Mouse (Mus musculus) layer of hippocampus, postnatal 25 days (tissue): Measurements from ENCODE around the gene Exosc2. TPM values are rescaled to one million over a fixed set of nuclear protein-coding genes. Genes with fewer than 3 reads are reported as not detected.
"Not testable (repeated sequence)": the region's sequence is repeated elsewhere in the genome, so short reads cannot be mapped to it uniquely, and the experiment has no call there.

ENCODE experiments used
- DNase-seq, 2 experiments: peaks; one replicate each; pipeline ENCODE4 v3.0.0; 2022; ENCODE audit warnings: mixed read lengths in 2 of 2, low spot score in 1 of 2; ENCODE audit errors: extremely low spot score in 1 of 2
- total RNA-seq, 2 experiments: library from RNA; stranded (reverse); gene quantifications; 2 replicates each; pipeline ENCODE4 v1.2.3; 2021

Gene Exosc2
- total RNA-seq, 2 experiments from 2014 or later = 20.3 to 20.6 TPM

DNA sequence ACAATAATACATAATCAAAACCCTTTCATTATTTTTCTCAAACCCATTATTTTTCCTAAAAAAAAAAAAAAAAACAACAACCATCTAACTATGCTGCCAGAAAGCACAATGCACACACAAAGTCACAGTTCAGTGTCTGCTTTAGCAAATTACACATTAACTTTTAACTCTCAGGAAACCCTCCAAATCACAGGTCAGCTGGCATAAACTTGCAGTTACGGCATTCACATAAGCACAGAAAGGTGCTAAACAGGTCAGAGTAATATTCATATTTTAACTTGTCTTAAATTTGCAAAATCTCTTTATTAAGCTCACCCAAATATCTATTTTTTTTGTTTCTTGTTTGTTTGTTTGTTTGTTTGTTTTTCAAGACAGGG is 6.7 kb upstream of the Exosc2 start:
- no peak for DNase-seq

DNA sequence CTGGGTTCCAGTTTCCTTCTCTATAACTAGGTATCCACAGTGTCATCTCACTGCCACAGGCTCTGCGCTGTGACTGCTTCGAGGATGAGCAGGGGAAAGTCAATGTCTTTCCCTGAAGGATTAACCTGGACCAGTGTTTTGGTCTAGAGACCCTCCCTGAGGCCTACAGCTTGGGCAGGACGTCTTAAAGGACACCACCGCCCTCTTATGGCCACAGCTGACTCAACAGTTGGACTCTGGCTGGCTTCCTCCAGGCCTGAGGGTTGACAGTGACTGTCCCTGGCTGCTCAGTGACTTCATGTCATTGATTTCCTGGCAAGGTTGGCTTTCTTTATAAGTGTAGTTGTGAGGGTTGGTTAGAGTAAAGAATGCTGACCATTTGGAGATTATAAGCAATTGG is 3.2 kb upstream of the Exosc2 start:
- no peak for DNase-seq

DNA sequence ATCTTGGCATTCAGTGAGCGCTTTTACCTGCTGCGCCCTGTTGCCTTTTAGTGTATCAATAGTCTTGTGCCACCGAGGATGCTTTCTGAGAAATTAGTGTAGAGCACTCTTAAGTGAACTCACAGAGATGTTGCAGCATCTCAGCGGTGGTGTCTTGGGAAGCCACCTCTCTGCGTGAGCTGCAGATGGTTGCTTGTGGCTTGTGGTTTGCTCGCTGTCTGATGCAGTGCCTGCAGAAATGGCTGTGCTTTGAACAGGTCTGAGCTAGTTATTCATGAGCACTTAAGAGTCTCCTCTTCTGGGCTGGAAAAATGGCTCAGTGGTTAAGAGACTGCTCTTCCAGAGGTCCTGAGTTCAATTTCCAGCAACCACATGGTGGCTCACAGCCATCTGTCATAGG is 8.1 kb downstream of the Exosc2 start:
- DNase-seq = no peak

DNA sequence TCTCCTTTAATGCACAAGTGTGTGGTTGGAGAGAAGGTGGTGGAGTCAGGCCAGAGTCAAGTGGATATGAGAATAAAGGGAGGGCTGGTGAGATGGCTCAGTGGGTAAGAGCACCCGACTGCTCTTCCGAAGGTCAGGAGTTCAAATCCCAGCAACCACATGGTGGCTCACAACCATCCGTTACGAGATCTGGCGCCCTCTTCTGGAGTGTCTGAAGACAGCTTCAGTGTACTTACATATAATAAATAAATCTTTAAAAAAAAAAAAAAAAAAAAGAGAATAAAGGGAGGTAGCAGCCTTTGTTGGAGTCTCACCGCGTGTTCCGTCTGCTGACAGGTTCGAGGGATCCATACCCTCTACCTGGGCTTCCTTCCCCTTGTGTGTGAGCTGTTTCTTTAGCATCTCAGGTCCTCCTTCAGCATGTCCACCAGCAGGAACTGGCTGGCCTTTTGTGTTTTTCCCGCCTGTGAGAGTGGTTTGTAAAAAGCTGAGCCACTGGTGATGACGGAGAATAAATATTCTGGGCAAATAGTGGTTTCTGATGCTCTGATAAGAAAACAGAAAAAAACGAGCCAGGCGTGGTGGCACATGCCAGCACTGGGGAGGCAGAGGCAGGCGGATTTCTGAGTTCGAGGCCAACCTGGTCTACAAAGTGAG is 10.7 kb downstream of the Exosc2 start:
- not testable (repeated sequence) for DNase-seq

DNA sequence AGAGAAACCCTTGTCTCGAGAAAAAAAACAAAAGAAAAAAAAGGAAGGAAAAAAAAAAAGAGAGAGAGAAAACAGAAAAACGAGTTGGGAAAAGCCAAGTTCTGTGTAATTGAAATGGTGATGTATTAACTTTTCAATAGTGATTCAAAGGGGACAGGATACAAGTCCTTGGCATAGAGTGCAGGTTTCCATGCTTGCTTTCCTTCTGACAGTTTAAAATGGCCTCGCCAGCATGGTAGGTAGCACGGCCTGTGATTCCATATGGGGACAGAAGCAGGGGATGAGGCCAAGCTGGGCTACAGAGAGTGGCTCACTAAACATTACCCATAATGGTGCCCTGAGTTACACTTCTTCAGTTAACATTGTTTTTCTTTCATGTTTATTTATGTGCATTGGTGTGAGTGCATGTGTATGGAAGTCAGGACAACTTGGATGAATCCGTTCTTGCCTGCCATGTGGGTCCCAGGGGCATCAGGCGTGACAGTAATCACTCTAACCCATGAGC is 11.3 kb downstream of the Exosc2 start:
- DNase-seq = no peak

DNA sequence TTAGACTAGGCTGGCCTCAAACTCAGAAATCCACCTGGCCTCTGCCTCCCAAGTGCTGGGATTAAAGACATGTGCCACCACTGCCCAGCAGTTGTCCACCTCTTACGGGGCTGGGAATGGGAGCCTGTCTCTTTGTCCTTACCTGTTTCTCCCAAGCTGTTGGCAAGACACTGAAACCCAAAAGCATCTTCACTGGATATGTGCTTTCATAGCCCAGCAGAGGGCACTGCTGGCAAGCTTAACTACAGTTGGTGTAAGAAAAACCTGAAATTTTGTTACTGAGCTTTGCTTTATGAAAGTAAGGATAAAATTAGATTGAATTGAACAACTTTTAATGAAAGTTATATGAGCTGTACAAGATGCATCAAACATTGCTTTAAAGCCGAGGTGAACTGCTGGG is 13.2 kb downstream of the Exosc2 start:
- DNase-seq = peak; percentile 41 to 64

DNA sequence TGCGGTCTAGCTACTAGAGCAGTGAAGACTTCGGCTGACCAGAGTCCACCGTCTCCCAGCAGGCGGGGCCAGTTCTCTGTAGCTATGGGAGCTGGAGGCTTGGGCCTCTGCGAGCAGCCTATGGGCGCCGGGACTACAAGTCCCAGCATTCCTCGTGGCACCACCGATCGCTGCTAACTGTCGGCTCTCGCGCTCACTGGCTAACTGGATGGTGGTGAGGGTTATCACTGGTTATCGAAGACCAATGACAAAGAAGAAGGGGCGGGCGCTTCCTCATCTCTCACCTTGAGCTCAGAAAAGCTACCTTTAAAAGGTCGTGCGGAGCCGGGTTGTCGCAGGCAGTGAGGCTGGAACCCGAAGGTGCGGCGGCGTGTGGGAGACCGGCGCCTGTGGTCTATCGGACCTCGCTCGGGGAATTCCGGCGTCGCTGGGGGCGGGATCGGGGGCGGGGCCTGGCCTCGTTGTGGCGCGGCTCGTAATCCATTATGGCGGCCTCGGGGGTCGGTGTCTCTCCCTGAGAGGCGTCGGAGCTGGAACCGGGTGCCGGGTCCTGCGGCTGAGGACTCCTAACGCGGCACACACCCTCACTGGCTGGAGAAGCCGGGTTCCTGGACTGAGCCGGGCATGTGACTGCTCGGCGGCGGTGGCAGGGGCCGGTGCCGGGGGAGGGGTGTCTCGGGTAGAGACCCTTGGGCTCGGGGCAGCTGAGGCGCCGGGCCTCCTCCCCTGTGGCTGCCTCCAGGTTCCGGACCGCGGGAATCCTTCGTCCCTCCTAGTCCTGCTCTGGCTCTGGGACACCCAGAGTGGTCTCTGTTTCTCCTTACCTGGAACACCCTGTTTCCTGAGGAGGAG is 17.8 kb downstream of the Exosc2 start, which contains the start of gene Abl1:
TSS of gene Abl1 (plus strand) at position 303 of the 852 bp plus-strand sequence.
- peak; percentile 75 to 85 for DNase-seq

DNA sequence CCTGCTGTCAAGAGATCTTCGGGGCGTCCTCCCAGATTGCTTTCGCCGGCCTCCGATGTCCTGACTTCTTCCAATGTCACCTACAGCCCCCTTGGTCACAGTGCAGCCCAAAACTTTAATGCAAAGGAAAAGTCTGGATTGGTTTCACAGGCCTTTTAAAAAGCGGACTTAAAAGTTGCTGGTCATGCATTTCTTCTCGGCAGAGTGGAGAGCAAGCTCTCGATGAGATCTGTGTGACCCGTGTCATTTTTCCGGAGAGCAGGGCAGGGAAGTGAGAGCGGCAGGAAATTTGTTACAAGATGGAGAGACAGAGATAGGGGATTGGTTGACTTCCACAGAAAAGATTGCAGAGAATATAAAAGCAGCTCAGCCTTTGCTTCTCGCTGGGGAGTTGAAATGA is 18.5 kb downstream of the Exosc2 start:
- DNase-seq = no peak

DNA sequence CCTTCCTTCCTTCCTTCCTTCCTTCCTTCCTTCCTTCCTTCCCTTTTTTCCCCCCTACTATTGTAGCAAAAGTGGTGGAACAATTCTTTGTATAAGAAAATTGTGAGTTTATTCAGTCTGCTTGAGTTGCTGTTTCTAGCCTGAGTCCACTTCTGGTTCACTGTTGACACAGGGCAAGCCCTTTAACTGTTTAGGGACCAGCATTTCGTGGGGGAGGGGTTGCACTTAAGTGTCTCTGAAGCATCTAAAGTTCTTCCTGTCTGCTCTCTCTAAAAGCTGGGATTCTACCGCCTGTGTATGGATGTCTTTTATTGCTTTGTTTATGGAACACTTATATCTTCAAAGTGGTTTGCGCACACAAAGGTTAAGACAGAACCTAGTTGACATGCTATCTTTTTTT is 19.5 kb downstream of the Exosc2 start:
- no peak for DNase-seq

DNA sequence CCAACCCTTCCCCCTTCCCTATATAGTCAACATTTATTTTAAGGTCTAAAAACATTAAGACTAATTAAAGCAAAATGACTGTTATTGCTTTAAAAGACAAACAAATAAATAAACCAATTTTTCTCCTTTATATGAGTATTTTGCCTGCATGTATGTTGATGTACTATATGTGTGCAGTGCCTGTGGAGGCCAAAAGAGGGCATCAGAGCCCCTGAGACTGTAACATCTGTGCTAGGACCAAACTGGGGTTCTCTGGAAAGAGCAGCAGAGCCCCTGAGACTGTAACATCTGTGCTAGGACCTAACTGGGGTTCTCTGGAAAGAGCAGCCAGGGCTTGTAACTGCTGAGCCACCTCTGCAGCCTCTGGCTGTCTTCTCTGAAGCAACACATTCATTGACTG is 27.7 kb downstream of the Exosc2 start:
- no peak for DNase-seq

DNA sequence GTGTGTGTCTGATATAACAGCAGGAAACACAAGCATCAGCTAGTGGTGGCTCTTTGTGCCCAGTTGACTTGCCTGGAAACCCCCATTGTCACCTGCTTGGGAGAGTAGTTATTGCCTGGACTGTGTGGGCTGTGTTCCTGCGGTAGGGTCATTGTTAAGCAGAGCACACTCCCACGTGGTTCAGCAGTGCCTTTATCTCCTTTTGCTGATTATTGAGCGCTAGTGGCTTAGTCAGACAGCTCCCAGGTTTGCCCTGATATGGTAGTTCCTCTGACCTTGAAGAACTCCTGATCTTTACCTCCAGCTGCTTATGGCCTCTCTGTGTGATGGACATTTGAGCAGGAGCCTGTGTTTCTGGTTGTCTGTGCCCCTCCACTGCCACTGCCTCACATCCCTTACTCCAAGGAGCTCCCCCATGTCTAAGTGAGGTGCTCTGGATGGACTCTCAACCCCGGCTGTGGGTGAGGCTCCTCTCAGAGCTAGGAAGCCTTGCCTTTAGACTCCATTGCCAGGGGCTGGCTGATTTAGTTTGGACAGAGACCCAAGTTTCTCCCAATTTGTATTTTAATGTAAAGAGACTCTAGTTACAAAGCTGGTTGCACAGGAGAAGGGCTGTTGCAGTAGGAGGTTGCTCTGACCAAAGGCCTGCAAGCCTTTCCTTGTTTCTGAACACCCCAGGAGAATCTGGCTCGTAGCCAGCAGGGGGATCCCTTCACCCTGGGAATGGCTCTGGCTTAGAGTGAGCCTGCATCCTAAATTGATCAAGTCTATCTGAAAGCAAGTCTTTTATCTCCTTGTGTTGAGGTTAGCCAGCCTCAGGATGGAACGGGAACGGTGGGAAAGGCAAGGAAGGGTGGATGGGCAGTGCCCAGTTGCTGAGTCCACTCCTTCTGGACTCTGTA is 30.3 kb downstream of the Exosc2 start:
- DNase-seq = no peak

DNA sequence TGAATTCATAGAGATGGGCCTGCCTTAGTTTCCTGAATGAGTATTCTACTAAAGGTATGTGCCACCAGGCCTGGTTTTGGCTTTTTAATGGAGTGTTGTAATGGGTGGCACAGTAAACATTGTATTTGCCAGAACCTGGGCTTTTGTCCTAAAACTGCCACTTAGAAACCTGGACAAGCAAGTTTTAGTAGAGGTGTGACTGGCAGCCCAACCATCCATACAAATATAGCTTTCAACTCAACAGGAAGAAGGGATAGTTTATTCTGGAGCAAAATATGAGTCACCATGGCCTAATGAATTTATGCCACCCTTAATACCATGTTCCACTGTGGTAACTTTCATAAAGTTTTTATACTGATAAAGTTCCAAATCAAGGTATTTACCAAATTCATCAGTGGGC is 32.7 kb downstream of the Exosc2 start:
- DNase-seq = no peak

DNA sequence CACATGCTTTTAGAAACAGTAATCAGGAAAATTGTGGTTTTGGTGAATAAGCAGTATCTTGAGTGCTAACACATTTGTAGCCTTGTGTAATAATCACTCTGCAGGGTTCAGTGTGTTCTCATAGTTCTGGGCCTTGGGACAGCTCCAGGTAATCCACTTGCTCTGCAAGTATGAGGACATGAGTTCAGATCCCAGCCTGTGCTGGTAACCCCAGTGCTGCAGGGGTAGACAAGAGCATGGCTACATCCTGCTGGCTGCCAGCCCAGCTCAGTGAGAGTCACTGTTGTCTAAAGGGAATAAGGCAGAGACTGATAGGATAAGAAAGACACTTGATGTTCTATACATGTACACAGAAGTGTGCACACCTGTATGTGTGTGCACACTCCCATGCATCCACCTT is 35.4 kb downstream of the Exosc2 start:
- DNase-seq = no peak

DNA sequence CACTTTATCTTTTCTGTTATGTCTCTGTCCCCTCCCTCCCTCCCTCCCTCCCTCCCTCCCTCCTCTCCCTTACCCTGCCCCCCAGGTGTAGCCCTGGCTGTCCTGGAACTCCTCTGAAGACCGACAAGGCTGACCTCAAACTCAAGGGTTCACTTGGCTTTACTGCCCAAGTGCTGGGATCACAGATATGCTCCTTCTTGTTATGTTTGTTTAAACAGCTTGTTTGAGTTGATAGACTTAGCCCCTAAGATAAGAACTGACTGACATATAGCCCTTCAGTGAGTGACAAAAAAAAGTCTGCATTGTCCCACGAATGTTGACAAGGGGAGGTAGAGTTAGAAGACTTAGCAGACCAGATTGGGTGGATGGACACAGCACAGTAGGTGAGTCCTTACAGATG is 36.0 kb downstream of the Exosc2 start:
- DNase-seq = no peak

DNA sequence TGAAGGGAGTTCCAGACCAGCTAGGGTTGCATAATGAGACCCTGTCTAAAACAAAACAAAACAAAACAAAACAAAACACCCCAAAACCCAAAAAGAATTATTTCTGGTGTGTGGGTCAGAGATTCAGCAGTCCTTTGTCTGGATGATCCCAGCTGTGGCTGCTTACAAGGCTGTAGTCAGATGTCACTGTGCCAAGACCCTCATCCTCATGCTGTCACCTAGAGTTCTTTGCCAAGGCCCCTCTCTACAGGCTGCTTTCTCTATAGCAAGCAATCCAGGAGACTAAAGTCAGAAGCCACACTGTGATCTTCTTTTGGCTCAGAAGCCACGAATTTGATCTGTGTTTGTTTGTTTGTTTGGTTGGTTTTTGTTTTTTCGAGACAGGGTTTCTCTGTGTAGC is 42.2 kb downstream of the Exosc2 start:
- no peak for DNase-seq

DNA sequence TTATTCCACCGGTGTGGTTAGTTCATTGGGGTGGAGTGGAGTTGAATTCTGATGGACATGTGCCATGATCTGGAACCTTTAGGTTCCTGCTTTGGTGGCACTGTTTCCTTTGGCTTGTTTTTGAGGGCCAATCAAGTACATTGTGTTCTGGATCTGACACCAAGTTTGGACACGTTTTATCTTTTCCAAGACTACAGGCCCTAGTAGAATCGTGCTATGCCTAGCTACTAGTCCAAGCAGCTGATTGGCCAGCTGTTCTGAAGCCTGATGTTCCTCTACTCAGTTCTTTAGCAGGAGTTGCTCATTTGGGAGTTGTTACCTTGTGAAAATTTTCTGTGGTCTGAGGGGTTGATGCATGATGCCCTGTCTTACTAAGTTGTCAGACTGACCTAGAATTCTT is 43.3 kb downstream of the Exosc2 start:
- DNase-seq = no peak

DNA sequence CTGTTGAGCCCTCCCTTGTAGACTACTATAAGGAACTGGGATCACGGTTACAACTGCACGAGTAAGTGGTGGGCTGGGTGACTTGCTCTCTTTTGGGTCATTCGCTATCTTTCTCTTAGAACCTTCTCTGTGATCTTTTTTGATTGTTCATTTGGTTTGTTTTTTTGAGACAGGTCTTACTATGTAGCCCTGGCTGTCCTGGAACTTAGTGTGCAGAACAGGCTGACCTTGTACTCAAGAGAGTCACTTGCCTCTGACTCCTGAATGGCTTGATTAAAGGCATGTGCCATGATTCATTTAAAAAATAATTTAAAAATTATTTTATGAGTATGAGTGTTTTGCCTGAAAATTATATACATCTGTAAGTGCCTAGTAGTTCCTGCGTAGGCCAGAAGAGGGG is 44.3 kb downstream of the Exosc2 start:
- DNase-seq = no peak

DNA sequence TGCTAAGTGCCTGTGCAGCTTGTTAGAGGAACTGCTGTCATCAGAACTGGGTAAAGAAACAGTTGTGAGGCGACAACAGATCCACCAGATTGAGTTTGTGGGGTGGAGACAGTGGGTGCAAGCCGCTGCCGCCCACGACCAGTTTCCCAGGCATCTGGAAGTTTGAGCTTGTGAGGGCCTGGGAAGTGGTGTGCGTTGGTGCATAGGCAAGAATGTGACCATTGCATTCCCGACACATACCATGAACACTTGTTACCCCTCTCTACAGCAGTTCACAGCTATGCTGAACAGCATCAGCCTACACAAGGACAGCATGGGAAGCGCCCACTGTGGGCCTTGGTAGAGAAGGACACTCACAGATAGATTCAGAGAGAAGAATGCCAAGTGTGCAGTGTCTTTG is 45.5 kb downstream of the Exosc2 start:
- peak in 1 of 2 experiments; percentile 31 for DNase-seq

DNA sequence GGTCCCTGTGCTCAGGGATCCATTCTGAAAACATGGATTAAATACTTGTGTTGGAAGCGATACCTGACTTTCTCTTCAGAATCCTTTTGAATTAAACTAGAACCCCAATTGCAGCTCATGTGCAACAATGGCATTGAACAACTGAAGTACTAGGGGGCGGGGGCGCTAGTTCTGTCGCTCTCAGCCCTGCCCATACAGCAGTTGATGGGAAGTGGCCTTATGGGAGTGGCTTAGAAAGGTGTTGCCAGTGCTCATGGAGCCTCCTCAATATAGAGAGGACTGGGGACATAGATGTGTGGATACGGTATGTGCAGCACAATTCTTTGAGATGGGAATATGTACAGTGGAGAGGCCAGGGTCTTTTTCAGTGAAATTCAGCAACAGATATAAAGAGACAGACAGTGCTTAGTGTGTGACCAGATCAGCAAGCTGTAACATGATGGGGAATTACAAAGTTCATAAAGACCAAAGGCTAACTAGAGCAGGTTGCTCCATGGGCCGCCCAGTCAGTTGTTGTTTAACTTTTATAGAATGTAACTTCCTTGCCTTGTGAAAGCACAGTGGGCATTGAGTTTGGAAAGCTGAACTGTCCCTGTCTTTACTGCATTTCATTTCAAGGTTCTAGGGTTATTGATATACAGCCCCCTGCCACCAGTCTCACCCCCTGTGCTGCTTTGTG is 48.8 kb downstream of the Exosc2 start:
- no peak for DNase-seq

DNA sequence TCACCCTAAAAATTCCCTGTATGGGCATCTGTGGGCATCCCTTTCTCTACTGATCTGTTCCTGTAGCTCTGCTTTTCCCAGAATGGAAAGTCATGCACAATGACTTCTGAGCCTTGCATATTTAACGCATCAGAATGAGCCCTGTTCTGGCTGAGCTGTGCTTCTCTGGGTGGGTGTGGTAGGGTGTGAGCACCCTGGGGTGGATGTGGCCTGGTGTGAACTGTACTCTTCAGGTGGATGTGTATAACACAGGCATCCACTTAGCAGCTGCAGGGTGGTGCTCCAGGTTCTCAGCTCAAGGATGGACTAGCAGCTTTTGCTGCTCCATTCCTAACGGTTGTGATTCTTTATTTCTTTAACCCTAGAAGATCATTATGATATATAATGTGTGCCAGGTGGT is 49.4 kb downstream of the Exosc2 start:
- DNase-seq = no peak
